Mouse (Mus musculus): ENCODE results near the gene Abcc9. TPM values are rescaled to one million over a fixed set of nuclear protein-coding genes. Genes with fewer than 3 reads are reported as not detected.

Gene Abcc9
- polyA plus RNA-seq, 1 experiment from 2014 or later, result 3.1 TPM

DNA sequence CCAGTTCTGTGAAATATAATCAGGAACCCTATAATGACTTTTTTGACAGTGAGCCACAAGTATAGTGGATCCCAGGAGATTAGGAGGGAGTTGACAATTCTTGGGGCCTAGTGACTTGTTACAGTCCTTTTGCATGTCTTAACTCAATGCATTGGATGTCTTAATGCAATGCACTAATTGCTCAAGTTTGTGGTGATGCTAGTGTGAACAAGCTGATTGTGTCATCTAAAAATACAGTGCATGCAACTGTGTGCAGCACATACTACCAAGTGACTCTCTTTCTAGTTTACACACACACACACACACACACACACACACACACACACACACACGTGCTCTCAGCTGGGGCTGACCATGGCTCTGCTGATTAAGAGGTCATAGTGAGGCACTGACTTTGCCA is 146.1 kb downstream of the Abcc9 start:
- 63% methylated on average over 1 of the region's 1 CpGs for WGBS
- H3K27ac ChIP-seq (ENCODE audit: low read length), result no peak overlapping the region
- ATAC-seq, result no peak
- no peaks in the 10 kb centered on the region for H3K27me3 ChIP-seq (ENCODE audit: control insufficient read depth, insufficient read depth, low read depth, low read length)
- H3K9me3 ChIP-seq (replicated peaks; ENCODE audit: control insufficient read depth, low read length, poor library complexity, severe bottlenecking), result no peaks in the 10 kb centered on the region
- H3K4me3 ChIP-seq (ENCODE audit: low read depth, low read length), result no peak overlapping the region
- H3K4me1 ChIP-seq (ENCODE audit: control insufficient read depth, insufficient read depth, low read length), result no peaks in the 10 kb centered on the region
- H3K36me3 ChIP-seq (ENCODE audit: control insufficient read depth, insufficient read depth, low read length), result no peaks in the 10 kb centered on the region
- no peak overlapping the region for H3K9ac ChIP-seq (ENCODE audit: low read depth, low read length)
- no peak overlapping the region for H3K4me2 ChIP-seq (ENCODE audit: low read length)

DNA sequence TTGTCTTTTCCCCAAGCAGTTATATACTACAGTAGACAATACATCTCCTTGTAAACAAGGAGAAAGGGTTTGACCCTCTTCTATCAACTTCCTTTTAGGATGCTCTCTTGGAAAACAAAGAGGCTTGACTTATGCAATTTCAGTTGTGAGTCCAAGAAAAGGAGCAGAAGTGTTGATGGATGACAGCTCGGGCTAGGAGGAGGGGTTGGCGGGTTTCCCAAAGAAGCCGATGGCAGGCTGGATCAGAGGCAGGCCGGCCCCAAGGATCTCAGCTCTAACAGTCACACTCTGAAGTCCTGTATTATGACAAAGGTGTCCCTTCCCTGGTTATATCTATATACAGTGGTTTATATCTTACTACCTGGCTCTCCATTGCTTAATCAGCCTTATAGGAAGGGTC is 150.6 kb downstream of the Abcc9 start:
- H3K4me2 ChIP-seq (ENCODE audit: low read length), result no peak overlapping the region
- no peaks in the 10 kb centered on the region for H3K4me1 ChIP-seq (ENCODE audit: control insufficient read depth, insufficient read depth, low read length)
- H3K9ac ChIP-seq (ENCODE audit: low read depth, low read length), result no peak overlapping the region
- H3K27ac ChIP-seq (ENCODE audit: low read length), result no peak overlapping the region
- no peaks in the 10 kb centered on the region for H3K36me3 ChIP-seq (ENCODE audit: control insufficient read depth, insufficient read depth, low read length)
- no peaks in the 10 kb centered on the region for H3K27me3 ChIP-seq (ENCODE audit: control insufficient read depth, insufficient read depth, low read depth, low read length)
- 82% methylated on average over 4 of the region's 4 CpGs for WGBS
- H3K4me3 ChIP-seq (ENCODE audit: low read depth, low read length), result no peak overlapping the region
- no peak for ATAC-seq
- no peaks in the 10 kb centered on the region for H3K9me3 ChIP-seq (replicated peaks; ENCODE audit: control insufficient read depth, low read length, poor library complexity, severe bottlenecking)

DNA sequence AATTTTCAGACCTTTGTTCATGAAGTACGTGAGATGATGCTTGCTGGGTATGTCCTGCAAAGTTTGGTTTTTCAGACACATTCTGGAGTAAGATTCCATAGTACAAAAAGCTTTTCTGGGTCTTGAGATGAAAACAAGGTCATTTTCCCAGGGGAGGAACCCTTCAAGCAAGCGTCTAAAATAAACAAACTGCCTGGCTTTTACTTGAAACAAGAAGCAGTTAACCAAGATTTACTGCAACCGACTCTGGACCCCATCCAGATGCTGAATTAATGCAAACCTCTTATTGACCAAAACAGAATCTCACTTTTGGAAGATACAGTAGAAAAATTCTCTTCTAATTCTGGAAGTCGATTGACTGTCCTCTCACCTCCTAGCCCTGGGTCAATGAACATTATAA is 151.2 kb downstream of the Abcc9 start:
- Histone ChIP-seq H3K9me3 (replicated peaks; ENCODE audit: control insufficient read depth, low read length, poor library complexity, severe bottlenecking) (no peaks in the 10 kb centered on the region), H3K4me3 (ENCODE audit: low read depth, low read length) (no peak overlapping the region), H3K36me3 (ENCODE audit: control insufficient read depth, insufficient read depth, low read length) (no peaks in the 10 kb centered on the region), H3K4me2 (ENCODE audit: low read length) (no peak overlapping the region), H3K27me3 (ENCODE audit: control insufficient read depth, insufficient read depth, low read depth, low read length) (no peaks in the 10 kb centered on the region), H3K9ac (ENCODE audit: low read depth, low read length) (no peak overlapping the region), H3K27ac (ENCODE audit: low read length) (no peak overlapping the region), H3K4me1 (ENCODE audit: control insufficient read depth, insufficient read depth, low read length) (no peaks in the 10 kb centered on the region)
- WGBS, result 75% methylated on average over 4 of the region's 4 CpGs
- ATAC-seq, result no peak

DNA sequence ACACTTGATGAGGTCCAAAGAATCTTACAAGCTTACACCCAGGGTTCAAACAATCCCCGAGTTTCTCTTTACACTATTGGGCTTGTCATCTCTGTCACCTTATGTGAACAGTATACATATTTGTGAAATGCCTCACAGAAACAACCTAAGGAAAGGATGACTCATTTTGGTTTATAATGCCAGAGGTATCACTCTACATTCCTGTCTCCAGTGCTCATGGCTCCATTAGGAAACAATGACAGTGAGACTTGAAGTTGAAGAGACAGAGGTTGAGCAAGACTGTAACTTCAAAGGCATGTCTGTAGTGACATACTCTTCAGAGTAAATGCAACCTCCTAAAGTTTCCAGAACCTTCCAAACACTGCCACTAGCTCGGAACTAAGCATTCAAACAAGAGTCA is 153.7 kb downstream of the Abcc9 start:
- no peaks in the 10 kb centered on the region for H3K36me3 ChIP-seq (ENCODE audit: control insufficient read depth, insufficient read depth, low read length)
- H3K4me3 ChIP-seq (ENCODE audit: low read depth, low read length), result no peak overlapping the region
- H3K4me1 ChIP-seq (ENCODE audit: control insufficient read depth, insufficient read depth, low read length), result no peaks in the 10 kb centered on the region
- H3K9ac ChIP-seq (ENCODE audit: low read depth, low read length), result no peak overlapping the region
- ATAC-seq, result no peak
- H3K9me3 ChIP-seq (replicated peaks; ENCODE audit: control insufficient read depth, low read length, poor library complexity, severe bottlenecking), result no peaks in the 10 kb centered on the region
- no peak overlapping the region for H3K27ac ChIP-seq (ENCODE audit: low read length)
- H3K4me2 ChIP-seq (ENCODE audit: low read length), result no peak overlapping the region
- 87% methylated on average over 2 of the region's 2 CpGs for WGBS
- H3K27me3 ChIP-seq (ENCODE audit: control insufficient read depth, insufficient read depth, low read depth, low read length), result no peaks in the 10 kb centered on the region

DNA sequence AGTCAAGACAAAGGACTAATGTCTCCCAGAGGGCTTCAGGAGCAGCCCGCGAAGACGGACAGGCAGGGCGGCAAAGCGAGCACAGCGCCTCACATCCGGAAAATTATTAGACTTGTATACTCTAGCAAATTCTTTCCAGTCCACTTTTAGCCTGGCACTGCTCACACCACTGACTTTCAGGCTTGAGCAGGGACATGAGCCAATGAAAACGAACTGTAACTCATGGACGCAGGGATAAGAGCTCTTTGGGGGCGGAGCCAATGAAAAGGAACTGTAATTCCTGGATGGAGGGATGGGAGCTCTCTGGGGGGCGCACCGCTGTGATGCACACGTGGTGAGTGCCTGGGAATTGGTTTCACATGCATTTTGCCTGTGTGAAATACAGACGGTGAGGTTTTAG is 157.0 kb downstream of the Abcc9 start:
- H3K27ac ChIP-seq (ENCODE audit: low read length), result no peak overlapping the region
- H3K9ac ChIP-seq (ENCODE audit: low read depth, low read length), result no peak overlapping the region
- WGBS, result 57% methylated on average over 14 of the region's 14 CpGs
- H3K4me3 ChIP-seq (ENCODE audit: low read depth, low read length), result no peak overlapping the region
- H3K4me1 ChIP-seq (ENCODE audit: control insufficient read depth, insufficient read depth, low read length), result no peaks in the 10 kb centered on the region
- no peaks in the 10 kb centered on the region for H3K27me3 ChIP-seq (ENCODE audit: control insufficient read depth, insufficient read depth, low read depth, low read length)
- peak overlapping the region; percentile 33 for H3K4me2 ChIP-seq (ENCODE audit: low read length)
- no peaks in the 10 kb centered on the region for H3K9me3 ChIP-seq (replicated peaks; ENCODE audit: control insufficient read depth, low read length, poor library complexity, severe bottlenecking)
- ATAC-seq, result no peak
- H3K36me3 ChIP-seq (ENCODE audit: control insufficient read depth, insufficient read depth, low read length), result no peaks in the 10 kb centered on the region

DNA sequence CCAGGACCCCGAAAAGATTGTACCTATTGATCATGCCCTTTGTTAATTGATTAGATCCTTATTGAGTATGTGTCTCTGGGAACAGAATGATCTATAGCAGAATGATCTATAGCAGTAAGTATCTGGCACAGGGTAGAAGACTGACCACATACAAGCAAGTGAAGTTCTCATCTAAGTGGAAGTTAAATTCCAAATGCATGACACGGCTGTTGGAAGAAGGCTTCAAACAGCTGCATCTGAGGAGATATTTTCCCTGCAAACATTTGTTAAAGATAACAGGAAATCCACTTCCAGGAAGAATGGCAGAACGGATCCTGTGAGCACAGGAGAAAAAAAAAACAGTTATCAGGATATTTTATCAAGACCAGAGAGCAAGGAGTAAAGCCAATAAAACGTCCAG is 158.5 kb downstream of the Abcc9 start:
- no peak overlapping the region for H3K4me3 ChIP-seq (ENCODE audit: low read depth, low read length)
- no peaks in the 10 kb centered on the region for H3K9me3 ChIP-seq (replicated peaks; ENCODE audit: control insufficient read depth, low read length, poor library complexity, severe bottlenecking)
- H3K36me3 ChIP-seq (ENCODE audit: control insufficient read depth, insufficient read depth, low read length), result no peaks in the 10 kb centered on the region
- H3K4me2 ChIP-seq (ENCODE audit: low read length), result no peak overlapping the region
- H3K27me3 ChIP-seq (ENCODE audit: control insufficient read depth, insufficient read depth, low read depth, low read length), result no peaks in the 10 kb centered on the region
- no peaks in the 10 kb centered on the region for H3K4me1 ChIP-seq (ENCODE audit: control insufficient read depth, insufficient read depth, low read length)
- ATAC-seq, result no peak
- WGBS, result 80% methylated on average over 4 of the region's 4 CpGs
- H3K9ac ChIP-seq (ENCODE audit: low read depth, low read length), result no peak overlapping the region
- no peak overlapping the region for H3K27ac ChIP-seq (ENCODE audit: low read length)

DNA sequence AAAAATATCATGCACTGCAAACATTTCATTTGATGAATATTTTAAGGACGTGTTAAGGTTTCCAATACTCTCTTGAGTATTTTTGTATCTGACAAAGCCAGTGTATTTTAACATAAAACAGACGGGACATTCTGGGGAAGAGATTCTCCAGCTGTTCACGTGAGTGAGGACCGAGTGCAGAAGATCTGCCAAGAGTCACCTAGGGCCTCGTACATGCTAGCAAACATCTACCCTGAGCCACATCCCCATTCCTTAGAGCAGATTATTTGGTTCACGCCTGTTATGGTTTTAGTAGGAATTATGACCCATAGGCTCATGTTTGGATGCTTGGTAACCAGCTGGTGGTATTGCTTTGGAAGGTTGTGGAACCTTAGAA is 159.3 kb downstream of the Abcc9 start:
- Histone ChIP-seq H3K4me2 (ENCODE audit: low read length) (no peak overlapping the region), H3K4me1 (ENCODE audit: control insufficient read depth, insufficient read depth, low read length) (no peaks in the 10 kb centered on the region), H3K4me3 (ENCODE audit: low read depth, low read length) (no peak overlapping the region), H3K9me3 (replicated peaks; ENCODE audit: control insufficient read depth, low read length, poor library complexity, severe bottlenecking) (no peaks in the 10 kb centered on the region), H3K9ac (ENCODE audit: low read depth, low read length) (no peak overlapping the region), H3K27ac (ENCODE audit: low read length) (no peak overlapping the region), H3K36me3 (ENCODE audit: control insufficient read depth, insufficient read depth, low read length) (no peaks in the 10 kb centered on the region), H3K27me3 (ENCODE audit: control insufficient read depth, insufficient read depth, low read depth, low read length) (no peaks in the 10 kb centered on the region)
- no peak for ATAC-seq
- WGBS, result 89% methylated on average over 6 of the region's 6 CpGs

DNA sequence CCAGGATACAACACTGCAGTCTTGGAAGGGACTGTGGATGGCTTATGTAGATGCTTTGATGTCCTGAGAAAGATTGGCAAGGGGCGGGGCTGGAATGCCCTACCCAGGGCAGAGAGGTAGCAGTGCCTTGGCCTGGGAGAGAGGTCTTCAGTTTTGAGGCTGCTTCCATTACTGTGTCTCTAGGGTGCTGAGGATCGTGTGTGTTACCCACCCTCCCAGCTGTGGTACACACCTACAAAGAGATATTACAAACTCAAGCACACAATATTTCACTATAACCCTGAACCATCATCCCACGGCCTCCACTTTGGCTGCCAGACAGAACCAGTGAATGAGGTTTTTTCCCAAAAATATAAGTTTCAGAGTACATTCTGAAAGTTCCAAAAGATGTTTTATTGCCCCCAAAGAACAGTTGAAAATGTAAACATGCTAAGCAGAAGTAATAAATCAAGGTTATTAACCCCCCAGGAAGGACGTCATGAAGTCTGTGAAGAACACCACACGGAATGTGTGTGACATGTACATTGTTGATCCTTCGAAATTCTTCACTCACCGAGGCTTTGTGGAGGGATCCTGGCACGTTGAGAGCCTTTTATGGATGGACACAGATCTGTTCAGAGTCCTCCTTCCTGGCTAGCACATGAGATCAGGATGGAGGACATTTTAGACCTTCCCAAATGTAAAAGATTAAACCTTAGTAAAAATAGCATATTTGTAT is 159.9 kb downstream of the Abcc9 start:
- Histone ChIP-seq H3K9me3 (replicated peaks; ENCODE audit: control insufficient read depth, low read length, poor library complexity, severe bottlenecking) (no peaks in the 10 kb centered on the region), H3K27me3 (ENCODE audit: control insufficient read depth, insufficient read depth, low read depth, low read length) (no peaks in the 10 kb centered on the region), H3K4me1 (ENCODE audit: control insufficient read depth, insufficient read depth, low read length) (no peaks in the 10 kb centered on the region), H3K9ac (ENCODE audit: low read depth, low read length) (no peak overlapping the region), H3K27ac (ENCODE audit: low read length) (no peak overlapping the region), H3K36me3 (ENCODE audit: control insufficient read depth, insufficient read depth, low read length) (no peaks in the 10 kb centered on the region), H3K4me2 (ENCODE audit: low read length) (no peak overlapping the region), H3K4me3 (ENCODE audit: low read depth, low read length) (no peak overlapping the region)
- 83% methylated on average over 8 of the region's 8 CpGs for WGBS
- ATAC-seq, result no peak

DNA sequence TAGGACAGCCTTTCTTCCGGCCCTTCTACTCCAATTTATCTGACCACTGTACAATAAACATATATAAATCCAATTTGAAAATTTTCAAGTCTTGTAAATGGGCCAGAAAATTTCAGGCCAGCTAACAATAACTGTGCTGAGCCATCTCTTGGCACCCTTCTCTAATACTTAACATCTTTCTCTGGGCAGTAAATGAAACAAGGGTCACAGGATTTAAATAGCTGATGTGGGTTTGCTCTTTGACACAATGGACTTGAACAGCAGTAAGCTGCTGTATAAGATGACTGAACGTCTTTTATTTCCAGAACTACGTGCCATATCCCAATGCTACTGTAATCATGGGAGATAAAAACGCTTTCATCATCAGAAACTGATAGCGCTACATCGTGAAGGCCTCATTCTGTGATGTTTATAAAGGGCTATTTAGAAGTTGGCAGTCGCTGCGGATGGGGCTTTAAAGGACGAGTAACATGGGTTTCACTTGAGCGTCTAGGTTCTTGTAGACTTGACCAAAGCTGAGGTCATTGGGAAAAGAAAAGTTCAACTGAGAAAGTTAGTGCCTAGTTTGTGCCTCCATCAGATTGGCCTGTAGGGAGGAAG is 161.5 kb downstream of the Abcc9 start:
- no peak overlapping the region for H3K9ac ChIP-seq (ENCODE audit: low read depth, low read length)
- H3K27ac ChIP-seq (ENCODE audit: low read length), result no peak overlapping the region
- no peaks in the 10 kb centered on the region for H3K27me3 ChIP-seq (ENCODE audit: control insufficient read depth, insufficient read depth, low read depth, low read length)
- no peak overlapping the region for H3K4me2 ChIP-seq (ENCODE audit: low read length)
- WGBS, result 89% methylated on average over 10 of the region's 10 CpGs
- H3K4me1 ChIP-seq (ENCODE audit: control insufficient read depth, insufficient read depth, low read length), result no peaks in the 10 kb centered on the region
- no peak overlapping the region for H3K4me3 ChIP-seq (ENCODE audit: low read depth, low read length)
- no peaks in the 10 kb centered on the region for H3K9me3 ChIP-seq (replicated peaks; ENCODE audit: control insufficient read depth, low read length, poor library complexity, severe bottlenecking)
- ATAC-seq, result no peak
- H3K36me3 ChIP-seq (ENCODE audit: control insufficient read depth, insufficient read depth, low read length), result no peaks in the 10 kb centered on the region

All from midbrain, embryonic 16.5 days (tissue).